Mouse (Mus musculus) urinary bladder, postnatal 4 days (tissue): ENCODE measurements around the gene Col26a1.

Experiments used
- DNase-seq, 2 experiments: peaks; one replicate each; pipeline ENCODE4 v3.0.0; 2021 to 2022; ENCODE audit warnings: low spot score in 2 of 2

The Col26a1 gene

DNA sequence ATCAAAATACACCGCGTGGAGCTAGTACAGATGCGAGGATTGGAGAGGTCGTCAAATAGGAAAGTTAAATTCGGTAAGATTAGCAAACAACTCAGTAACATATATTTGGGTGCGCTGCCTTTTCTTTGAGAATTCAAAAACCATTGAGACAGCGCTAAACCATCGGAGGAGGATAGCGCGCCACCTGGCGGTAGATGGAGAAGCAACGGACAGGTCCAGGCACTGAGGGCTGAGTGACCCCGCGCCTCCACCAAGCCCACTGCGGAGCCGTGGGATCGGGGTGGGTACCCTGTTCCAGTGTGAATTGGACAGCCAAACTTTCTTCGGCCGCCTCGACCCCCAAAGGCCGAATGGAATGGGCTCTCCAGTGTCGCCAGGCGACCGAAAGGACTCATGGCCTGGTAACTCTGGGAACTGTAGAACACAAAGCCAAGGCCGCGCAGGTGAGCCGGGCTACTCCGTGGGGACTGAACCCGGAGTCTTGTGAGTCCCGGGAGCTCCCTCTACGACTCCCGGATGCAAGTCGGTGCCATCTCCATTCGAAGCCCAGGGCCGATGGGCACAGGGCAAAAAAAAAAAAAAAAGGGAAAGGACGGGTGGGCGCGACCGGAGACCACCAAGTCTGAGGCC, 1.5 kb downstream of the Col26a1 start:
- peak; percentile 56 to 89 for DNase-seq

DNA sequence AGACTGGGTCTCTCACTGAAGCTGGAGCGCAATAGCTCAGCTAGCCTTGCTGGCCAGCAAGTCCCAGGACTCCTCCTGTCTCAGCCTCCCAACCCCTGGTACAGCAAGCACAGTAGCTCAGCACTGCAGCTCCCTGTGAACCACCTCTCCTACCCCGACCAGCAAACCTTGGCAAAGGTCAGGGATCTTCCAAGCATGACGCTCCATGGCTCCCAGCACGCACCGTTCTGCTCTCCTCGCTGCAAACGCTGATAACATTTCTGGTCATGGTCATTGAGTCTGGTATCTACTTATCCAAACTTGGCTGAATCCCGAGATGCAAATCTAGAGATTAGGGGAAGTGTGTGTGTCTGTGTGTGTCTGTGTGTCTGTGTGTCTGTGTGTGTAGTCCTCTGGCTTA, 2.9 kb downstream of the Col26a1 start:
- DNase-seq = no peak

DNA sequence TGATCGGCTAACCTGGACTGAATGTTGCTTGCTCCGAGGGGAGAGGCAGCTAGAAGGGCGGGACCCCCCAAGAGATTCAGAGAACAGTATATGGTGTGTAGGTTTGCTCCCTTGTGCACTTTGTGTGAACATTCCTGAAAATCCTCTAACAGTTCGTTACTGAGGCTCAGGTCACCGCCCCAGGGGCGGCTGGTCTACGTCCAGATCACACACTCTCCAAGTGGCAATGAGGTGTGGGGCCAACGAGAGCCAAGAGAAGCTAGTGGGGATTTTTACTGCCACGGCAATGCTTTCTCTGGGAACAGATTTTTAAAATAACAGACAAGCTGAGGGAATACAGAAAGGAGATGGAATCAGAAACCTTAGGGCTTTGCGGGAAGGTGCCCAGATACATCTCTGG, 8.7 kb downstream of the Col26a1 start:
- no peak for DNase-seq

DNA sequence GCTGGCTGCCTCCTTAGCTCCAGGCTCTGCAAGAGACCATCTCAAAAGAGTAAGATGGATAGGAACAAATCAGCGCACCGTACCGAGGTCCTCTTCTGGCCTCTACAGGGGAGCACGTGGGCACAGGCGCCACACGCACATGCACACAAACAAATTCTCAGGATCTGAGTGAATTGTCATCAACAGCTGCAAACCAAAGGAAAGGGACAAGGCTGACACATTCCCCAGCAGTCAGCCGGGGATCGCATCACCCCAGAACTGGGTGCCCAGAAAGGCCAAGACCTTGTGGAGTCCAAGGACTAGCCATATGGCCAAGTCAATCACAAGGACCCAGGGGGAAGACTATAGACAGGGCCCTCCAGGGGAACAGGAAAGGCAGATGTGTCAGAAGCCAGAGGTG, 10.6 kb downstream of the Col26a1 start:
- DNase-seq = no peak

DNA sequence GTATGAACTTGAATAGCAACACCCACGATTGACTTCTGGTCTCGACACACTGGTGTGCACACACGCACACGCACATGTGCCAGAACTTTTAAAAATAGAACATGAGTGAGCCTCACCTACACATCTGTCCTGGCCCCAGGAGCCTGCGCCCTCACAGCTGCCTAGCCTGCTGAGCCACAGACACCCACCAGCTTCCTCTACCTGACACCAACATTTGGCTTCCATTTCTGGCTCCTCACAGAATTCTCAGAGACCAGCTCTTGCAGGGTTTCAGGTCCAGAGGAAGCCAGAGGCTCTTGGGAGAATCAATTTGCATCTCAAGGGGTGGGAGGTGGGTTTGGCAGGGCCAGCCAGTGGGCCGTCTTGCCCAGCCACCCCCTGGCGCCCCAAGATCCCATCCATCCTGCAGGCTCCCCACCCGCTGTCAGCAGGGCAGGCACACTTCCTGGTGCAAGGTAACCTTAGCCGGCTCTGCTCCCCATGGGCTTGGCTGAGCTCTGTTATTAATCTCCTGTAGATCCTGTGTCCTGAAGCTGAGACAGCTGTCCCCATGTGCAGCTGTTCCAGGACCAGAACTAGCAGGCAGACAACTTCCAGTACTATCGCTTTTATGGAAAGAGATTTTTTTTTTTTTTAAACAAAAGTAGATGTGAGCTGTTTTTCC, 13.4 kb downstream of the Col26a1 start:
- DNase-seq = no peak

DNA sequence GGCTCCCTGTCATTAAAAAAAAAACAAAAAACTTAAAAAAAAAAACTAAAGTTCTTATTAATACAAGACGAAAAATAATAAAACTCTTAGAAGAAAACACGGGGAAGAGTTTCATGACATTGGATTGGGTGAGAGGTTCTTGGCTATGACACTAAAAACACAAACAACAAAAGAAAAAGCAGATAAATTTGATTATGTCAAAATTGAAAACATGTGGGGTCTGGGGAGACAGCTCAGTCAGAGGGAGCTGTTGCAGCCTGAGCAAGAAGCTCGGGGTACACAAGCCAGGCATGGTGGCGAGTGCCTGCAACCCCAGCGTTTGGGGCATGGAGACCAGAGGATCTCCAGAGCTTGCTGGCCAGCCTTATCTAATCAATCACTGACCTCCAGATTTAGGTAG, 15.3 kb downstream of the Col26a1 start:
- no peak for DNase-seq

DNA sequence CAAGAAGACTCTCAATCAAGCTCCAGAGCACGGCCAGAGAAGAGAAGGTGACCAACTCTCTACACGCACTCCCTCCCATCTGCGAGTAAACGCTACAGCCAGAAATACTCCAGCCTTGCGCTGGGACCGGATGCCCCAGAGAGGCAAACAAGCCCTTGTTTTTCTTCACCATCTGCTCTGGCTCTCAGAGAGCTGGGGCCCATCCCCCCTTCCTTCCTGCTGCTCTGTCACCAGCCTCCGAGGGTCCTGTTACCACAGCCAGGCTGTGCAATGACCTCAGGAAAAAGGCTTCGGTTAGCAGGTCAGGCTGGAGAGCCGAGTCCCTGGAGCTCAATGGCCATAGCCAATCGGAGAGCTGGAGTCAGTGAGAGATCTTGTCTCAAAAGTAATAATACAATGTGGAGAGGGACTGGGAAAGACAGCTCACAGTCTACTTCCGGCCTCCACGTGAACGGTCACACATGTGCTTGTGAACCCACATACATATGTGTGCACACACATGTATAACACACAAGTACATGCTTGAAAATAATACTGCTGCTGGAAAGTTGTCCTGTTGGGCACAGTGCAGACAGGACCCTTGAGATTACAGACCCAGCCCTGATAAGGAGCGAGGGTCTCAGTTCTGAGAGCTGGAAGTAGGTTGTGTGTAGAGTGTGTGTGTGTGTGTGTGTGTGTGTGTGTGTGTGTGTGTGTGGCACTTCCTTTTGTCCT, 18.9 kb downstream of the Col26a1 start:
- peak in 1 of 2 experiments; percentile 30 for DNase-seq

DNA sequence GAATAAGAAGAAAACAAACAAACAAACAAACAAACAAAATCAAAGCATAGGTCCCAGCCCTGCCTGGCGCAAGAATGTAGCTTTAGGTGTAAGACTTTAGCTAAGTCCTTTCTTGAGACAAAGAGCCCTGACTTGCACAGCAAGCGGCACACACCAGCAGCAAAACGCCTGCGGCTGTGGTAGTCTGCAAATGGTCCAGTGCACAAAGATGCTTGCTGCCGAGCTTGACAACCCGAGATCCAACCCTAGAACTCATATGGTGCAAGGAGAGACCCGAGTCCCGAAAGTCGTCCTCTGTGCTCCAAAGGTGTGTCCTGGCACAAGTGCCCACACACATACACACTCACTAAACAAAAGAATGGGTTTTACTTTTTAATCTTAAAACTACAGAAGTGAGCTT, 19.7 kb downstream of the Col26a1 start:
- no peak for DNase-seq

DNA sequence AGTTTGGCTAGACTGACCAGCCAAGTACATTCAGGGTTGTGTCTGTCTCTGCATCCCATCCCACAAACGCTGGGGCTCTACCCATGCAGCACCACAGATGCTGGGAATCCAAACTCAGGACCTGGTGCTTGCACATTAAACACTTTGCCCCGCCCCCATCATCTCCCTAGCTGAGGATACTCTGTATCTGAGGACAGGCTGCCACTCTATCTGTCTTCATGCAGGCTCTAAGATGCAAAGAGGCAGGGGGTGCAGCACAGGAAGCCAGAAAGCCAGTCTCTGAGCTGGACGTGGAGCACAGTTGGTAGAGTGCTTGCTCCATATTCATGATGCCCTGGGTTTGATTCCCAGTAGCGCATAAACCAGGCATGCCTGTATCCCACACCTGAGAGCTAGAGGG, 20.2 kb downstream of the Col26a1 start:
- no peak for DNase-seq

DNA sequence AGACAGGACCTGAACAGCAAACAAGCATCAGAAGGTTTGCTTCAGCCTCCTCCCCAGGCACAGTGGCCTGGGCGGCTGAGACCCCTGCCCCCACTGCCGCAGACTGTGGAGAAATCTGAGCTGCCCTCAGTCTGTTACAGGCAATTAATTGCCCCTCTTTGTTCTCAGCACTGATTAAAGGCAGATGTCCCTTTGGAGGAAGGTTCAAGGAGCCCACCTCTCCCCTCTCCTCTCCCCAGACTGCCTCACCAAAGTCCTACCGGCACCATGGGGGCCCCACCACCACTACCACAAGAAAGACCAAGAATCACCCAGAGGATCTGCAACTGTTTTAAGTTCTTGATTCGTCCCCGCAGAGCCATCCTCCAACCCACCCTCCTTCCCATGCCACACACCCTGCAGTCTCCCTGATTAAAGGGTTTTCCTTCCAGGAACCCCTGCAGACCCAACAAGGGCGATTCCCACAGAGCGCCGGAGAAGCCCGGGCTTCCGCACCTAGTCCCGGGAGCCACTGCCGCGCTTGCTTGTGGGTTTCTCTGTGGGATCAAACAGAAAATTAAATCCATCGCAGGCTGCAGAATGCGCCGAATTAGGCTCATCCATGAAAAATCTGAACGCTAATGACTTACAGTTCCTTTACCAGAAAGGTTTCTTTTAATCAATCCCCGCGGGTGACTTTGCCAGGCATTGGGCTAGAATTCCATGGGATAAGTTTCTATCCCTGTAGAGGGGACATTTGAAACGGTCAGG, 21.6 kb downstream of the Col26a1 start:
- DNase-seq = no peak

DNA sequence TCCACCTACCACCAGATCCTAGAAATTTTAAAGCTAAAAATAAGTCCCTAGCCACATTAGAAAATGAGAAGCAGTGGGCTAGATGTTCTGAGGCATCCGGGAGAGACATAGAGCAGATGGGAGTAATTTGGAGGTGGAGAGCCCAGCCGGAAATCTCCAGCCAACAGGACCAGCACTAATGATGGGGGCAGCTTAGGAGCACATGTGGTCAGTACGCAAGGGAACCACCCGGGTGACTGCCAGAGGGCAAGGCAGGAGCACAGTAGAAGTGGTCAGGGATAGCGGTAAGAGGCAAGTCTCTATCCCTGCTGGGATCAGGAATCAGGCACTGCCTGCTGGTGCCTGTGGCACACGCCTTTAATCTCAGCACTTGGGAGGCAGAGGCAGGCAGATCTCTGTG, 32.3 kb downstream of the Col26a1 start:
- no peak for DNase-seq

DNA sequence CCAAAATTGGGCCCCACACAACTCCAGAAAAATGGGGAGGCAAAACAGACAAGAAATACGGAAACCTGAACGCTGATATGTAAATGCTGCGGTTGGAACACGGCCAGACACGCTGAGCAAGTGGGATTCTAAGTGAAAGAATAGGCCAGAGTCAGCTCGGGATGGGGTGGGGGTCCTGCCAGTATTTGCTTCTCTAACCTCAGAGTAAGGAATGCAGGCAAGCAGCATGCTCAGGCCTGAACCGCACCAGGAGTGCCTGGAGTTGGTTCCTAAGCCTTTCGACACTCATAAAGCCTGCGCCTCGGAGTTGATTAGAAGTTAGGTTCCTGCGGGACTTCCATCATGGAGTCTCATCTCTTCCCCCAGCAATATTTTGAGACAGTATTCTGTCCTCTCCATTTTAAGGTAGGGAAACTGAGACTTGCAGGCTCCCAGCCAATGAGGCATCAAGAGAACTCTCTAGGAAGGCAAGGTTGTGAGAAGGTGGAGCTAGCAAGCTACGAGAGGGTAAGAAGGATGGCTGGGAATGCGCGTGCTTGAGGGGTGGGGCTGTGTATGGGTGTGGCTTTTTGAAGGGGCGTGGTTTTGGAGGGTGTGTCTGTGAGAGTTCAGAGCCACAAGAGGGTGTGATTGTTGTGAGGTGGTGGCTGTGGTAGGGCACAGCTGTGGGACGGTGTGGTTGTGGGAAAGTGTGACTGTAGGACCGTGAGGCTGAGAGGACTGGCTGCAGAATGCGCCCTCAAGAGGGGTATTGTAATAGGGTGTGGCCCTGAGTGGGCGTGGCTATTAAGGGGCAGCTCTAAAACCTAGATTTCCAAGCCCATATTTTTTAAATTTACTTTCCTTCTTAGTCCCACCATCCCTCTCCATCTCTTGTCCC, 36.4 kb downstream of the Col26a1 start:
- no peak for DNase-seq

DNA sequence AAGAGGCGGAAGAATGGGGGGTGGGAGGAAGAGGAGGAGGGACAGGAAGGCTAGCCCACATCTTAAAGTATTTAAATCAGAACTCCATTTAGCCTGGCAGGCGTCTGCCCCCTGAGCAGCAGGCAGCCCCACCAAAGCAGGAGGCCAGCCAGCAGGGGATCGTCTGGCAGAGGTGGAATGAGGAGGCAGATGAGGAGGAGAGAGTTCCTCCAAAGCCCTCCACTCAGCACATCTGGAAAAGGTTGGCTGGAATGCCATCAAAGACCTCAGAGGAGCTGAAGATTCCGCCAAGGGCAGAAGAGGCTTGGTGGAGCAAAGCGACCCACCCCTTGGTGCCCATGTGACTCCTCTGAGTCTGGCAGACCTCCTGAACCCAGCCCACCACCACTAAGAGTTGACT, 39.1 kb downstream of the Col26a1 start:
- DNase-seq = no peak

DNA sequence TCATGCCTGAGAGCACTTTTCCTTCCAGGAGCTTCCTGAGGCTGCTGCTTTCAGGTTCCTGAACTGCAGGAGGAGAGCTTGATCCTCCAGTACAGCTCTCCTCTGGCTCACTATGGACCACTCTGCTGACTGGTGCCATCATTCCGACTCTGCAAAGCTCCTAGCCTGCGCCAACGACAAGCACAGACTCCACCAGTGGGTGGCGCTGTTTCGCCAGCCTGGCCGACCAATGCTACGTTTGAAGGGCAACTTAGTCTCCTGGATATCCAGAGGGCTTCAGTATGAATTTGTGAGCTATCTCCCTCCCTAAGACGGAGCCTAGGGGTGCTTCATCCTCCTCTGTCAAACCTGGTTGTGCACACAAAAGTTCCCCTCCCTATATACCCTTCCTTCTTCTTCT, 43.0 kb downstream of the Col26a1 start:
- DNase-seq = peak; percentile 24 to 68

DNA sequence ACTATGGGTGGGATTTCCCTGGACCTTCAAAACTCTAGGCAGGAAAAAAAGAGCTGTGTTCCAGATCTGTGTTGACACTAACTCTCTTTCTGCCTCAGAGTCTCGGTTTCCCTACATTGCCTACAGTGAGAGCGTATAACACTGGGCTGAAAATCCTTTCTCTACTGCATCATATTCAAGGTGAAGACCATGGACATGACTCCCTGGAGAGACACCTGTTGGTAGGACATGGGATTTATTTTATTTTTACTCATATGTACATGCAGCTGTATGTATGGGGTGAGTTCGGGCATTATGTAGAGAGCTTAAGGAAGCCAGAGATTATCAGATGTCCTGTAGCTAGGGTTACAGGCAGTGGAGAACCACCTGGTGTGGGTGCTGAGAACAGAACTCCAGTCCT, 50.0 kb downstream of the Col26a1 start:
- no peak for DNase-seq

DNA sequence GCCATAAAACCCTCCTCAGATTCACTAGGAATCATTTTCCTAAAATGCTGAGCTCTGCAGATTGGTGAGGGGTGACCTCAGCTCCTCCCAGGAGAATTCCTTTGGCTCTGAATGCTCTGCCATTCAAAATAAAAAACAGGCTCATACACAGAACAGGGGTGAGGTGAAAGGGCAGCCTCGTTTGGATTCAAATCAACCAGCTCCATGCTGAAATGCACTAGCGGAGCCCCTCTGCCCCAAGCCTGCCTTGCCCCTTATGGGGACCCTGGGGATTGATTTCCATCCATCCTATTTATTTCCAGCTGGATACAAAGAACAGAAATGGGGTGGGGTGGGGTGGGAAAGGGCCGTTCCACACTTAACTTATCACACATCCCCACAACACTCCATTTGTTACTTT, 52.9 kb downstream of the Col26a1 start:
- no peak for DNase-seq

DNA sequence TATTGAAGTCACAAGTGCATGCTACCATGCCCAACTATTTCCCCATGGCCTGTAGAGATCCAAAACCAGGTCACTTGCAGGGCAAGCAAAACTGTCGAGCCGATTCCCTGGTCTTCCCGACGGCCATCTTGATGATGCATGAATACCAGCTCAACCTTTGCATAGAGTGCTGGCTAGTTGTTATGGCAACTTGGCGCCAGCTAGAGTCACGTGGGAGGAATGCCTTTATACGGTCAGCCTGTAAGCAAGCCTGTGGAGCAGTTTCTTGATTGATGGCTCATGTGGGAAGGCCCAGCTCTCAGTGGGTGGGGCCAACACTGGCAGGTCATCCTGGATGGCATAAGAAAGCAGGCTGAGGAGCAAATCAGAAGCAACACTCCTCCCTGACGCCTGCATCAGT, 61.0 kb downstream of the Col26a1 start:
- DNase-seq = no peak

DNA sequence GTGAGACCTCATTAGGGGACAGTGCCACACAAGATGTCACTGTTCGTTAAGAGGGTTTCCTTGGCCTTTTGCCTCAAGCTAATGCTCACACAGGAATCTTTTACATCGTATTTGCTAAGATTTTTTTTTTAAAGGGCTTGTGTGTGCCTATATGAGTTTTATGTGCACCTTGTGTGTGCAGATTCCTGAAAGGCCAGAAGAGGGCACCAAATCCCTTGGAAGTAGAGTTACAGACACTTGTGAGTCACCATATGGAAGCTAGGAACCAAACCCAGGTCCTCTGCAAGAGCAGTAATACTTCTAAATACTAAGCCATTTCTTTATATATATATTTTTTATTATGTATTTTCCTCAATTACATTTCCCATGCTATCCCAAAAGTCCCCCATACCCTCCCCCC, 62.1 kb downstream of the Col26a1 start:
- DNase-seq = no peak

DNA sequence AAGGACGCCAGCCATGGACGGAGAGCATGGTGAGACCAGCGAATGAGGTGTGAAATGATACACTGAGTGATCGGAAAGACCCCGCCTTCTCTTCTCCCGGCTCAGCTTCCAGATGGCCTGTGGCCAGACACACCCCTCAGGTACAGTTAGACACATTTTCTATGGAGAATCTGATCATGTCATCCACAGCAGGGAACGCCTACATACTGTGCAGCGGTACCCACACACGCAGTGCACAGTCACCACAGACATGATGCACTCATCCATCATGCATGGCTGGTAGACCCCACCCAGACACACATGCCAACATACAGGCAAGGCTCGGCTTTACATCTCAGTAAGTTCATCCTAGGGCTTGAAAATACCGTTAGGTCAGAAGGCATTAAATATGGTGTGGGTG, 63.3 kb downstream of the Col26a1 start:
- no peak for DNase-seq

DNA sequence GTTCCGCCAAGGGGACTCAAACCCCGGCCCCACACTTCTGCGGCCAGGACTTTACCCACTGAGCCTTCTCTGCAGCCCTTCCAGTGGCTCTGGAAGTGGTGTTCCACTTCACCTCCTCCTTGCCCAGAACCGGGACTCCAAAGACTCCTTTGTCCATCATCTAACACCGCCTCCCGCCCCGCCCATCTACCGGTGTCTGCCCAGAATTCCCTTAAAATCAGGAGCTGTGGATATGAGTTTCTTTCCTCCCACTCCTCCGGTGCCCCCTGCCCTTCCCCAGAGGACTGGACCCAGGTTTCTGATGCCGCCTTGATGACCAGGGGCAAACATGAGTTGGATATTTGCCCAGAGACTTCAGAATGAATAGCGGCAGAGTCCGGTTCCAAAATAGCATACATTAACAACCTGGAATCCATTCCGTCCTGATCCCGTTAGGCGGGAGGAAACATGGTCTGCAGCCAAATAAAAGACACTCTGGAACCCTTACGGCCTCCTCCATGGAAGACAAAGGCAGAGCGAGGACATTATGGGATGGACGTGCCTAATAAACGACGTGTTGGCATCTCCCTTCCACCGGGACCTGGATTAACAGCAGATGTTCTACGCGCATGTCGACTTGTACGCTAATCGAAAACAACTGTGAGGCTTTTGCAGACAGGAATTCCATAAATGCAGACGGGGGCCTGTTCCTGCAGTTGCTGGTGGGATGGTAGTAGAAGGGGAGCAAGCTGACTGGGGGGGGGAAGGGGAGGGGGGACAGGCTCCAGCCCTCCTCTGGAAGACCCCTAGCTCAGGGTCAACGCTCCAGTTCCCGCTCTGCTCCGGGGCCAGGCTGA, 72.3 kb downstream of the Col26a1 start:
- DNase-seq = peak in 1 of 2 experiments; percentile 38
